Mouse (Mus musculus) spleen, adult 2 months (tissue): Measurements from ENCODE around the gene AL607142.1.

ENCODE experiments used
- CTCF ChIP-seq: fragments of 200-500 bp; IDR thresholded peaks from 2 replicates; pipeline ENCODE4 v1.5.1; 2011; ENCODE audit warnings: mild to moderate bottlenecking, inconsistent platforms; ENCODE audit not compliant: insufficient read depth, insufficient read length, insufficient replicate concordance; ENCODE audit errors: extremely low read depth
- POLR2A ChIP-seq: fragments of 200-500 bp; IDR thresholded peaks from 2 replicates; pipeline ENCODE4 v1.6.1; 2011; ENCODE audit warnings: low read depth, low read length, inconsistent platforms

DNA sequence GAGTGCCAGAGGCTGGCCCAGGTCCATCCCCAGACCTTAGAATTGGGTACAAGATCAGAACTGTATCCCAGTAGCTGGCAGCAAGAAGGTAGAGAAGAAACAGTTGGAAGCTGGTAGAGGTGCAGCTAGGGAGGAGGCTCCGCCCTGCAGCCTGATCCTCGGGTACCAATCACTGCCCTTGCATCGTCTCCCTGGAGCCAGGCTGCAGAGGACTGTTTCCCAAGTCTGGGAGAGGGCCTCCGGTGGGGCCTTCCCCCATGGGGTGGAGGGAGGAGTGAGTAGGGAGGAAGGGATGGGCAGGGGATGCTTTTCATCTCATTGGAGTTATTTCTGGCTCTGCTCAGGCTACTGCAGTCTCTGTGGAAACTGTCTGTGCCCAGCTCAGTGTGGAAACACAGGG is 17.7 kb upstream of the AL607142.1 start:
- TF ChIP-seq CTCF (no peak), POLR2A (no peak)
